Mouse (Mus musculus) thymus, adult 18-20 months (tissue): ENCODE measurements around the gene Sat2.

ENCODE experiments used
- DNase-seq, 2 experiments: peaks; one replicate each; pipeline ENCODE4 v3.0.0; 2022; ENCODE audit warnings: mixed read lengths in 2 of 2

Sat2 gene

GRCm38 (mm10) chr11:69621571-69622268, at the start of gene Sat2:
Sat2 (plus strand) TSS chr11:69622024.
- no peak for DNase-seq

GRCm38 (mm10) chr11:69575220-69575619, 46.6 kb upstream of the Sat2 start:
- no peak for DNase-seq

GRCm38 (mm10) chr11:69576307-69576706, 45.5 kb upstream of the Sat2 start:
- DNase-seq = no peak

GRCm38 (mm10) chr11:69578301-69578700, 43.5 kb upstream of the Sat2 start:
- DNase-seq = no peak

- peak; percentile 86 to 92 for DNase-seq
Observed at GRCm38 (mm10) chr11:69579128-69580017, 42.5 kb upstream of the Sat2 start.

- DNase-seq = peak; percentile 86 to 92
Observed at GRCm38 (mm10) chr11:69580091-69580514, 41.7 kb upstream of the Sat2 start, which contains the start of the genes Wrap53 and Trp53. Wrap53 (minus strand) TSS chr11:69580255. Trp53 (plus strand) TSS chr11:69580359.

- DNase-seq = no peak
Observed at GRCm38 (mm10) chr11:69580572-69581146, 41.2 kb upstream of the Sat2 start.

- DNase-seq = peak; percentile 81 to 86
Observed at GRCm38 (mm10) chr11:69581147-69581688, 40.6 kb upstream of the Sat2 start.

- no peak for DNase-seq
Observed at GRCm38 (mm10) chr11:69581814-69582213, 40.0 kb upstream of the Sat2 start.

- DNase-seq = no peak
Observed at GRCm38 (mm10) chr11:69582230-69582805, 39.5 kb upstream of the Sat2 start.

- no peak for DNase-seq
Observed at GRCm38 (mm10) chr11:69584008-69584407, 37.8 kb upstream of the Sat2 start.

- DNase-seq = no peak
Observed at GRCm38 (mm10) chr11:69584937-69585336, 36.9 kb upstream of the Sat2 start.

- DNase-seq = no peak
Observed at GRCm38 (mm10) chr11:69585718-69586325, 36.0 kb upstream of the Sat2 start.

GRCm38 (mm10) chr11:69589207-69589834, 32.5 kb upstream of the Sat2 start:
- no peak for DNase-seq

GRCm38 (mm10) chr11:69590622-69591021, 31.2 kb upstream of the Sat2 start:
- no peak for DNase-seq

GRCm38 (mm10) chr11:69591424-69591823, 30.4 kb upstream of the Sat2 start:
- DNase-seq = no peak

GRCm38 (mm10) chr11:69591899-69592637, 29.8 kb upstream of the Sat2 start:
- DNase-seq = no peak

GRCm38 (mm10) chr11:69592799-69593198, 29.0 kb upstream of the Sat2 start:
- no peak for DNase-seq

GRCm38 (mm10) chr11:69594853-69595252, 27.0 kb upstream of the Sat2 start:
- DNase-seq = no peak

GRCm38 (mm10) chr11:69599436-69599835, 22.4 kb upstream of the Sat2 start:
- DNase-seq = no peak

- DNase-seq = no peak
Observed at GRCm38 (mm10) chr11:69600098-69600497, 21.7 kb upstream of the Sat2 start.
